Mouse (Mus musculus) embryonic facial prominence, embryonic 14.5 days (tissue): Measurements from ENCODE around the gene Ap3s2. TPM values are rescaled to one million over a fixed set of nuclear protein-coding genes. Genes with fewer than 3 reads are reported as not detected.

ENCODE experiments used
- ATAC-seq: fragments of 200-750 bp; cut with Nextera tagmentation; 2 replicates; pipeline ENCODE4 v1.8.0; 2017; ENCODE audit warnings: low read depth, moderate number of reproducible peaks, moderate TSS enrichment
- DNase-seq: peaks from one replicate; pipeline ENCODE4 v3.0.0-alpha.2; 2015; ENCODE audit warnings: low spot score
- H3K27ac ChIP-seq: fragments of 300-500 bp; sonication (generic); replicated peaks from 2 replicates; pipeline ENCODE4 v1.5.1; 2014; ENCODE audit warnings: low read depth, mild to moderate bottlenecking, low read length, moderate library complexity
- H3K27me3 ChIP-seq: fragments of 300-500 bp; sonication (generic); replicated peaks from 2 replicates; pipeline ENCODE4 v1.6.1; 2014; ENCODE audit warnings: low read length; ENCODE audit not compliant: control insufficient read depth, insufficient read depth
- H3K36me3 ChIP-seq: fragments of 300-500 bp; sonication (generic); 2 replicates; pipeline ENCODE4 v1.6.1; 2014; ENCODE audit warnings: low read length, mixed read lengths; ENCODE audit not compliant: control insufficient read depth, insufficient read depth
- H3K4me1 ChIP-seq: fragments of 300-500 bp; sonication (generic); 2 replicates; pipeline ENCODE4 v1.6.1; 2014; ENCODE audit warnings: antibody characterized with exemption, low read length; ENCODE audit not compliant: control insufficient read depth, insufficient read depth
- H3K4me2 ChIP-seq: fragments of 300-500 bp; sonication (generic); 2 replicates; pipeline ENCODE4 v1.6.1; 2014; ENCODE audit warnings: low read depth, mild to moderate bottlenecking, low read length, moderate library complexity, mixed read lengths
- H3K4me3 ChIP-seq: fragments of 300-500 bp; sonication (generic); 2 replicates; pipeline ENCODE4 v1.5.1; 2014; ENCODE audit warnings: low read depth, mild to moderate bottlenecking, low read length
- H3K9ac ChIP-seq: fragments of 300-500 bp; sonication (generic); 2 replicates; pipeline ENCODE4 v1.6.1; 2014; ENCODE audit warnings: low read depth, mild to moderate bottlenecking, low read length, moderate library complexity, mixed read lengths
- H3K9me3 ChIP-seq: fragments of 300-500 bp; sonication (generic); 2 replicates; pipeline ENCODE4 v1.6.1; 2016; ENCODE audit warnings: low read length; ENCODE audit not compliant: control insufficient read depth
- WGBS: fragments of 180-500 bp; shearing (Covaris S2); extraction: QIAGEN DNeasy Blood & Tissue Kit; methylation state at CpG from one replicate; pipeline ENCODE4 v1.1.7; 2014; 5-methylcytosine and 5-hydroxymethylcytosine counted together
- polyA plus RNA-seq: library from polyadenylated mRNA; unstranded; fragments of >200 nt; fragmentation: Nextera tagmentation; extraction: Ambion mirVana; gene quantifications from 2 replicates; pipeline ENCODE4 v1.2.1, GENCODE M21; 2014

The Ap3s2 gene
- polyA plus RNA-seq, 1 experiment from 2014 or later: 31.9 TPM

- H3K27me3 ChIP-seq: no peaks in the 10 kb centered on the region
- no peak overlapping the region for H3K9ac ChIP-seq
- H3K4me3 ChIP-seq: no peak overlapping the region
- no peaks in the 10 kb centered on the region for H3K9me3 ChIP-seq
- no peak for ATAC-seq
- DNase-seq: no peak
- no peak overlapping the region for H3K4me2 ChIP-seq
- H3K4me1 ChIP-seq: peaks cover 25% of the 10 kb centered on the region
- H3K36me3 ChIP-seq: 0 out of 2 replicates have a peak, but pooled peaks cover 13% of the 10 kb centered on the region
- H3K27ac ChIP-seq: no peak overlapping the region
- WGBS: 78% methylated on average over 8 of the region's 8 CpGs
These were observed 76.2 kb downstream of the Ap3s2 start for GRCm38 (mm10) chr7:79844090-79844802.

GRCm38 (mm10) chr7:79842163-79842562 is 78.3 kb downstream of the Ap3s2 start:
- Histone ChIP-seq H3K9ac (no peak overlapping the region), H3K27me3 (no peaks in the 10 kb centered on the region), H3K27ac (no peak overlapping the region), H3K4me1 (peaks cover 15% of the 10 kb centered on the region), H3K4me3 (no peak overlapping the region), H3K36me3 (0 out of 2 replicates have a peak, but pooled peaks cover 18% of the 10 kb centered on the region), H3K9me3 (no peaks in the 10 kb centered on the region), H3K4me2 (no peak overlapping the region)
- DNase-seq (no peak), ATAC-seq (no peak)
- WGBS: 64% methylated on average over 7 of the region's 7 CpGs

DNA sequence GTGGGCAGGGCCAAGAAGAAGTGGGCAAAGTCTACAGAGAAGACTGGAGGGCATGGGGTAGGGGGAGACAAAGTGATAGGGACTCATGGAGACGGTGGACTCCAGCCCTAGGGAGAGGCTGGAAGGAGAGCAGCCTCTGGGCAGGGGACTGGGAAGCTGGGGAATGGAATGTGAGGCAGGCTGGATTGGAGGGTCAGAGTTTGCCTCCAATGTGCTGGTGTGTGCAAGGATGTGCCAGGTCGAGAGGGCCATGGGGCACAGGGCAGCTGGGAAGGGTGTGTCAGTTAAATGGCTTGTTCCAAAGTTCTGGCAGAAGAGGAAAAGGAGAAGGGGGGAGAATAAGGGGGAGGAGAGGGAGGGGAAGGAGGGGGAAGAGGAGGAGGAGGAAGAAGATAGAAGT is 83.2 kb downstream of the Ap3s2 start:
- no peaks in the 10 kb centered on the region; the same call in 1 of the 2 replicates for H3K4me1 ChIP-seq
- no peaks in the 10 kb centered on the region for H3K27me3 ChIP-seq
- no peak for ATAC-seq
- H3K4me3 ChIP-seq: no peak overlapping the region
- H3K27ac ChIP-seq: no peak overlapping the region
- DNase-seq: no peak
- H3K4me2 ChIP-seq: no peak overlapping the region
- WGBS: 58% methylated on average over 2 of the region's 2 CpGs
- no peak overlapping the region for H3K9ac ChIP-seq
- H3K9me3 ChIP-seq: no peaks in the 10 kb centered on the region
- 0 out of 2 replicates have a peak, but pooled peaks cover 30% of the 10 kb centered on the region for H3K36me3 ChIP-seq

- no peaks in the 10 kb centered on the region; the same call in 1 of the 2 replicates for H3K4me1 ChIP-seq
- no peaks in the 10 kb centered on the region for H3K27me3 ChIP-seq
- no peak overlapping the region for H3K27ac ChIP-seq
- DNase-seq (no peak), ATAC-seq (no peak)
- no peak overlapping the region for H3K4me2 ChIP-seq
- 0 out of 2 replicates have a peak, but pooled peaks cover 17% of the 10 kb centered on the region for H3K36me3 ChIP-seq
- 98% methylated on average over 6 of the region's 6 CpGs for WGBS
- H3K9ac ChIP-seq: no peak overlapping the region
- H3K4me3 ChIP-seq: no peak overlapping the region
- H3K9me3 ChIP-seq: no peaks in the 10 kb centered on the region
These were observed 85.3 kb downstream of the Ap3s2 start for GRCm38 (mm10) chr7:79835196-79835595.

- ATAC-seq (0 out of 2 replicates have a peak, but pooled peaks have one; percentile 6), DNase-seq (no peak)
- H3K4me2 ChIP-seq: no peak overlapping the region
- no peaks in the 10 kb centered on the region for H3K27me3 ChIP-seq
- H3K27ac ChIP-seq: no peak overlapping the region
- H3K9ac ChIP-seq: no peak overlapping the region
- H3K36me3 ChIP-seq: 0 out of 2 replicates have a peak, but pooled peaks cover 15% of the 10 kb centered on the region
- H3K4me1 ChIP-seq: no peaks in the 10 kb centered on the region; the same call in 1 of the 2 replicates
- no peak overlapping the region for H3K4me3 ChIP-seq
- no peaks in the 10 kb centered on the region for H3K9me3 ChIP-seq
These were observed 87.5 kb downstream of the Ap3s2 start for GRCm38 (mm10) chr7:79832980-79833379.

DNA sequence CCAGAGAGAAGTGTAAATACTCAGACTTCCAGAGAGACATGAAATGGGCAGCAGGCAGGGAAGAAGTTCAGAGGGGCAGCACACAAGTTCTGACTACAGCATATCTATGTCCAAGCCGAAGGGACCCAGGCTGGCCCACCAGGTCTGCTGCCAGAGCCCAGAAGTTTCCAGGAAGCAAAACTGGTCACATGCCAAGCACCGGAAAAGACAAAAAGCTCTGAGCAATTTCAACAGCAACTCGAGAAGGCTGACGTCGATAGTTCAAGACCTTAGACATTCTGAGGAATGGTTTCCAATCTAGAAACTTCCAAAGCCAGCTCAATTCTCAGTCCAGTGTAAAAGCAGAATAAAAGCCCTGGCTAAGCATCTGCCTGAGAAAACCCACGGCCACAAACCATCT is 88.9 kb downstream of the Ap3s2 start:
- Histone ChIP-seq H3K9ac (no peak overlapping the region), H3K4me3 (no peak overlapping the region), H3K9me3 (no peaks in the 10 kb centered on the region), H3K4me2 (no peak overlapping the region), H3K36me3 (0 out of 2 replicates have a peak, but pooled peaks cover 20% of the 10 kb centered on the region), H3K27me3 (no peaks in the 10 kb centered on the region), H3K27ac (peak overlapping the region; percentile 72), H3K4me1 (no peaks in the 10 kb centered on the region; the same call in 1 of the 2 replicates)
- DNase-seq (peak; percentile 63), ATAC-seq (no peak)
- WGBS: 65% methylated on average over 6 of the region's 6 CpGs

- Histone ChIP-seq H3K9me3 (no peaks in the 10 kb centered on the region), H3K4me1 (no peaks in the 10 kb centered on the region; the same call in 1 of the 2 replicates), H3K27ac (peak overlapping the region; percentile 72; the same call in 1 of the 2 replicates), H3K4me3 (no peak overlapping the region), H3K9ac (no peak overlapping the region), H3K36me3 (0 out of 2 replicates have a peak, but pooled peaks cover 22% of the 10 kb centered on the region), H3K27me3 (no peaks in the 10 kb centered on the region), H3K4me2 (no peak overlapping the region)
- DNase-seq: peak; percentile 30
- ATAC-seq: 0 out of 2 replicates have a peak, but pooled peaks have one; percentile 18
- 70% methylated on average over 6 of the region's 6 CpGs for WGBS
These were observed 89.3 kb downstream of the Ap3s2 start for GRCm38 (mm10) chr7:79831145-79831544.

DNA sequence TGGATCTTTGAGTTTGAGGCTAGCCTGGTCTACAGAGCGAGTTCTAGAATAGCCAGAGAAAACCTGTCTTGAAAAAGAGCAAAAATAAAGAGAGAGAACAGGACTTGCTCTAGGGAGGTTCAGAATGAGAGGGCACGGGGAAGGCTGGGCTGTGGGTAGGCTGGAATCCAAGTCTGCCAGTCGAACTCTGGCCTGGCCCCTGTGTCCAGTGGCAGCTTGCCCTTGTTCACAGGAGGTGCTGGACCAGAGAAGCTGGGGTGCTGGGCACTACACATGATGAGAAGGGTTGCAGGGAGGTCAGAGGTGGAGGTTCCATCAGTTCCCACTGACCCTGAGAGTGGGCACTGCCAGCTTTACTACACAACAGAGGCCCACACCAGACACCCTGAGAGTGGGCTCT is 92.1 kb downstream of the Ap3s2 start:
- peaks cover 33% of the 10 kb centered on the region; the same call in 1 of the 2 replicates for H3K36me3 ChIP-seq

More for the DNA sequence above, 92.1 kb downstream of the Ap3s2 start:
- no peak overlapping the region for H3K27ac ChIP-seq
- H3K9me3 ChIP-seq: peaks cover 8% of the 10 kb centered on the region; the same call in 1 of the 2 replicates
- H3K27me3 ChIP-seq: no peaks in the 10 kb centered on the region
- ATAC-seq: no peak
- no peak overlapping the region for H3K9ac ChIP-seq
- no peak overlapping the region for H3K4me3 ChIP-seq
- 82% methylated on average over 2 of the region's 3 CpGs for WGBS
- no peak overlapping the region for H3K4me2 ChIP-seq
- DNase-seq: no peak
- H3K4me1 ChIP-seq: no peaks in the 10 kb centered on the region; the same call in 1 of the 2 replicates
